Mouse (Mus musculus) hindbrain, postnatal 0 days (tissue): ENCODE results near the gene Cstf2t. TPM values are rescaled to one million over a fixed set of nuclear protein-coding genes. Genes with fewer than 3 reads are reported as not detected.

ENCODE experiments used
- ATAC-seq: fragments of 200-750 bp; cut with Nextera tagmentation; 2 replicates; pipeline ENCODE4 v1.8.0; 2017; ENCODE audit warnings: mild to moderate bottlenecking, moderate TSS enrichment, moderate library complexity
- DNase-seq: peaks from one replicate; pipeline ENCODE4 v3.0.0-alpha.2; 2015; ENCODE audit warnings: low spot score
- H3K27ac ChIP-seq: fragments of 300-500 bp; sonication (generic); 2 replicates; pipeline ENCODE4 v1.5.1; 2014; ENCODE audit warnings: mild to moderate bottlenecking
- H3K27me3 ChIP-seq: fragments of 300-500 bp; sonication (generic); 2 replicates; pipeline ENCODE4 v1.6.1; 2014; ENCODE audit warnings: low read length, mixed read lengths; ENCODE audit not compliant: insufficient read depth
- H3K36me3 ChIP-seq: fragments of 300-500 bp; sonication (generic); 2 replicates; pipeline ENCODE4 v1.6.1; 2014; ENCODE audit warnings: low read length, mixed read lengths; ENCODE audit not compliant: insufficient read depth
- H3K4me1 ChIP-seq: fragments of 300-500 bp; sonication (generic); 2 replicates; pipeline ENCODE4 v1.6.1; 2014; ENCODE audit warnings: antibody characterized with exemption, low read length, mixed read lengths; ENCODE audit not compliant: insufficient read depth
- H3K4me2 ChIP-seq: fragments of 300-500 bp; sonication (generic); 2 replicates; pipeline ENCODE4 v1.6.1; 2014; ENCODE audit warnings: low read depth, mild to moderate bottlenecking, low read length, moderate library complexity, mixed read lengths
- H3K4me3 ChIP-seq: fragments of 300-500 bp; sonication (generic); 2 replicates; pipeline ENCODE4 v1.5.1; 2014; ENCODE audit warnings: low read length
- H3K9ac ChIP-seq: fragments of 300-500 bp; sonication (generic); replicated peaks from 2 replicates; pipeline ENCODE4 v1.6.1; 2014; ENCODE audit warnings: mild to moderate bottlenecking, low read length, moderate library complexity, mixed read lengths
- H3K9me3 ChIP-seq: fragments of 300-500 bp; sonication (generic); 2 replicates; pipeline ENCODE4 v1.6.1; 2016; ENCODE audit warnings: low read length, mixed read lengths
- CTCF ChIP-seq: IDR thresholded peaks from 2 replicates; pipeline ENCODE4 v1.5.1; 2016; ENCODE audit warnings: antibody characterized with exemption, control low read depth, low read depth
- WGBS: fragments of 180-500 bp; shearing (Covaris S2); extraction: QIAGEN DNeasy Blood & Tissue Kit; methylation state at CpG from one replicate; pipeline ENCODE4 v1.1.7; 2014; 5-methylcytosine and 5-hydroxymethylcytosine counted together
- polyA plus RNA-seq: library from polyadenylated mRNA; unstranded; fragments of >200 nt; fragmentation: Nextera tagmentation; extraction: Ambion mirVana; gene quantifications from 2 replicates; pipeline ENCODE4 v1.2.1, GENCODE M21; 2015
- total RNA-seq: library from RNA; depleted of rRNA; stranded (reverse); fragments of >200 nt; gene quantifications from 2 replicates; pipeline ENCODE4 v1.2.3, GENCODE M21; 2014; rRNA removed

Gene Cstf2t
- total RNA-seq: 58.1 and 70.8 TPM in 2 replicates
- polyA plus RNA-seq: 52.1 and 53.5 TPM in 2 replicates

GRCm38 (mm10) chr19:31082662-31083429, at the start of gene Cstf2t:
Gene Cstf2t (plus strand): TSS chr19:31082837.
- ATAC-seq (peak; percentile 100), DNase-seq (peak; percentile 99)
- peaks cover 10% of the 10 kb centered on the region; the same call in 1 of the 2 replicates for H3K36me3 ChIP-seq
- TF ChIP-seq CTCF: no peak
- H3K4me1 ChIP-seq: peaks cover 17% of the 10 kb centered on the region; the same call in 1 of the 2 replicates
- no peaks in the 10 kb centered on the region for H3K9me3 ChIP-seq
- peak within 1 kb of the TSS; percentile 58 for H3K9ac ChIP-seq
- H3K4me3 ChIP-seq: peak within 1 kb of the TSS; percentile 64
- H3K4me2 ChIP-seq: peak within 1 kb of the TSS; percentile 77
- 3% methylated on average over 56 of the region's 56 CpGs for WGBS
- H3K27me3 ChIP-seq: no peaks in the 10 kb centered on the region
- H3K27ac ChIP-seq: peak within 1 kb of the TSS; percentile 85

- Histone ChIP-seq H3K4me2 (no peak overlapping the region), H3K4me1 (no peaks in the 10 kb centered on the region), H3K36me3 (no peaks in the 10 kb centered on the region), H3K27me3 (no peaks in the 10 kb centered on the region), H3K4me3 (no peak overlapping the region), H3K9me3 (no peaks in the 10 kb centered on the region), H3K27ac (no peak overlapping the region), H3K9ac (no peak overlapping the region)
- no peak for TF ChIP-seq CTCF
- WGBS: 82% methylated on average over 3 of the region's 3 CpGs
- ATAC-seq: no peak
- no peak for DNase-seq
These were observed 43.7 kb upstream of the Cstf2t start for GRCm38 (mm10) chr19:31038951-31039350.

- no peak for ATAC-seq
- H3K9me3 ChIP-seq: no peaks in the 10 kb centered on the region
- 84% methylated on average over 2 of the region's 2 CpGs for WGBS
These were observed 41.4 kb upstream of the Cstf2t start for GRCm38 (mm10) chr19:31040948-31041847.

GRCm38 (mm10) chr19:31046601-31047000, 36.0 kb upstream of the Cstf2t start:
- WGBS: 92% methylated on average over 4 of the region's 4 CpGs
- Histone ChIP-seq H3K27me3 (no peaks in the 10 kb centered on the region), H3K9me3 (no peaks in the 10 kb centered on the region), H3K4me1 (no peaks in the 10 kb centered on the region), H3K27ac (no peak overlapping the region), H3K36me3 (no peaks in the 10 kb centered on the region), H3K4me2 (no peak overlapping the region), H3K4me3 (no peak overlapping the region), H3K9ac (no peak overlapping the region)
- 0 out of 2 replicates have a peak, but pooled peaks have one; percentile 9 for TF ChIP-seq CTCF
- no peak for DNase-seq
- ATAC-seq: no peak

More at GRCm38 (mm10) chr19:31040948-31041847, 41.4 kb upstream of the Cstf2t start:
- no peak overlapping the region for H3K4me2 ChIP-seq
- no peaks in the 10 kb centered on the region for H3K36me3 ChIP-seq
- TF ChIP-seq CTCF: no peak
- no peaks in the 10 kb centered on the region for H3K27me3 ChIP-seq
- no peaks in the 10 kb centered on the region for H3K4me1 ChIP-seq
- H3K4me3 ChIP-seq: no peak overlapping the region
- H3K27ac ChIP-seq: no peak overlapping the region
- H3K9ac ChIP-seq: no peak overlapping the region
- DNase-seq: no peak

- no peak for DNase-seq
- no peaks in the 10 kb centered on the region for H3K36me3 ChIP-seq
- no peak overlapping the region for H3K4me2 ChIP-seq
- no peak overlapping the region for H3K4me3 ChIP-seq
- no peaks in the 10 kb centered on the region for H3K9me3 ChIP-seq
- no peak for ATAC-seq
- WGBS: 86% methylated on average over 1 of the region's 1 CpGs
- H3K9ac ChIP-seq: no peak overlapping the region
- no peak overlapping the region for H3K27ac ChIP-seq
- H3K27me3 ChIP-seq: no peaks in the 10 kb centered on the region
- no peak for TF ChIP-seq CTCF
- H3K4me1 ChIP-seq: no peaks in the 10 kb centered on the region
These were observed 17.9 kb upstream of the Cstf2t start for GRCm38 (mm10) chr19:31064740-31065139.

GRCm38 (mm10) chr19:31065206-31065781, 17.3 kb upstream of the Cstf2t start:
- ATAC-seq (no peak), DNase-seq (no peak)
- Histone ChIP-seq H3K9me3 (no peaks in the 10 kb centered on the region), H3K4me2 (no peak overlapping the region), H3K36me3 (no peaks in the 10 kb centered on the region), H3K27ac (no peak overlapping the region), H3K9ac (no peak overlapping the region), H3K4me1 (no peaks in the 10 kb centered on the region), H3K27me3 (no peaks in the 10 kb centered on the region), H3K4me3 (no peak overlapping the region)
- TF ChIP-seq CTCF: no peak
- WGBS: 88% methylated on average over 11 of the region's 11 CpGs
